Mouse (Mus musculus) liver, embryonic 11.5 days (tissue): ENCODE results near the gene Ccnb1. TPM values are rescaled to one million over a fixed set of nuclear protein-coding genes. Genes with fewer than 3 reads are reported as not detected.
A peak's percentile ranks its signal among the peaks of the same experiment; 100 is the strongest.

Experiments used
- ATAC-seq: fragments of 200-750 bp; cut with Nextera tagmentation; replicated peaks from 2 replicates; pipeline ENCODE4 v1.8.0; 2017; ENCODE audit warnings: moderate number of reproducible peaks, mild to moderate bottlenecking, moderate TSS enrichment, moderate library complexity; ENCODE audit not compliant: low FRiP score
- DNase-seq: peaks from one replicate; pipeline ENCODE4 v3.0.0-alpha.2; 2017; ENCODE audit warnings: low spot score
- H3K27ac ChIP-seq: fragments of 300-500 bp; sonication (generic); 2 replicates; pipeline ENCODE4 v1.5.1; 2014; ENCODE audit warnings: mild to moderate bottlenecking, low read depth, low read length, control low read depth
- H3K27me3 ChIP-seq: fragments of 300-500 bp; sonication (generic); replicated peaks from 2 replicates; pipeline ENCODE4 v1.6.1; 2014; ENCODE audit warnings: low read length, mixed read lengths; ENCODE audit not compliant: control insufficient read depth, insufficient read depth
- H3K36me3 ChIP-seq: fragments of 300-500 bp; sonication (generic); 2 replicates; pipeline ENCODE4 v1.6.1; 2014; ENCODE audit warnings: mild to moderate bottlenecking, low read length, moderate library complexity, mixed read lengths; ENCODE audit not compliant: control insufficient read depth, insufficient read depth
- H3K4me1 ChIP-seq: fragments of 300-500 bp; sonication (generic); replicated peaks from 2 replicates; pipeline ENCODE4 v1.6.1; 2014; ENCODE audit warnings: low read length, mixed read lengths; ENCODE audit not compliant: control insufficient read depth, insufficient read depth
- H3K4me2 ChIP-seq: fragments of 300-500 bp; sonication (generic); 2 replicates; pipeline ENCODE4 v1.6.1; 2014; ENCODE audit warnings: mild to moderate bottlenecking, control low read depth, moderate library complexity
- H3K4me3 ChIP-seq: fragments of 300-500 bp; sonication (generic); 2 replicates; pipeline ENCODE4 v1.5.1; 2014; ENCODE audit warnings: low read depth, low read length, control low read depth
- H3K9ac ChIP-seq: fragments of 300-500 bp; sonication (generic); 2 replicates; pipeline ENCODE4 v1.6.1; 2014; ENCODE audit warnings: low read depth, low read length, control low read depth
- H3K9me3 ChIP-seq: fragments of 300-500 bp; sonication (generic); 2 replicates; pipeline ENCODE4 v1.6.1; 2016; ENCODE audit warnings: low read length, inconsistent platforms, mixed read lengths; ENCODE audit not compliant: control insufficient read depth
- WGBS: fragments of 180-500 bp; shearing (Covaris S2); extraction: QIAGEN DNeasy Blood & Tissue Kit; methylation state at CpG from one replicate; pipeline ENCODE4 v1.1.7; 2014; 5-methylcytosine and 5-hydroxymethylcytosine counted together
- polyA plus RNA-seq: library from polyadenylated mRNA; unstranded; fragments of >200 nt; fragmentation: Nextera tagmentation; extraction: Ambion mirVana; gene quantifications from 2 replicates; pipeline ENCODE4 v1.2.1, GENCODE M21; 2014

The Ccnb1 gene
- polyA plus RNA-seq, 1 experiment from 2014 or later: 343 TPM

GRCm38 (mm10) chr13:100751402-100751801, 35.0 kb downstream of the Ccnb1 start:
- no peaks in the 10 kb centered on the region for H3K9me3 ChIP-seq
- H3K27me3 ChIP-seq: no peaks in the 10 kb centered on the region
- no peaks in the 10 kb centered on the region for H3K36me3 ChIP-seq
- H3K4me3 ChIP-seq: no peak overlapping the region
- H3K4me1 ChIP-seq: peaks cover 38% of the 10 kb centered on the region
- H3K9ac ChIP-seq: no peak overlapping the region
- DNase-seq (no peak), ATAC-seq (peak; percentile 22; the same call in 1 of the 2 replicates)
- 62% methylated on average over 3 of the region's 3 CpGs for WGBS
- peak overlapping the region; percentile 8 for H3K4me2 ChIP-seq
- H3K27ac ChIP-seq: peak overlapping the region; percentile 75

GRCm38 (mm10) chr13:100750799-100751198, 35.6 kb downstream of the Ccnb1 start:
- H3K9ac ChIP-seq: peak overlapping the region; percentile 34; the same call in 1 of the 2 replicates
- no peaks in the 10 kb centered on the region for H3K9me3 ChIP-seq
- 49% methylated on average over 5 of the region's 5 CpGs for WGBS
- no peaks in the 10 kb centered on the region for H3K36me3 ChIP-seq
- H3K4me2 ChIP-seq: peak overlapping the region; percentile 8
- ATAC-seq: no peak
- no peak overlapping the region for H3K4me3 ChIP-seq
- no peaks in the 10 kb centered on the region for H3K27me3 ChIP-seq
- peaks cover 38% of the 10 kb centered on the region for H3K4me1 ChIP-seq
- no peak for DNase-seq
- peak overlapping the region; percentile 75 for H3K27ac ChIP-seq

GRCm38 (mm10) chr13:100748638-100749037, 37.7 kb downstream of the Ccnb1 start:
- Histone ChIP-seq H3K4me2 (peak overlapping the region; percentile 28; the same call in 1 of the 2 replicates), H3K4me3 (no peak overlapping the region), H3K36me3 (no peaks in the 10 kb centered on the region), H3K9ac (no peak overlapping the region), H3K9me3 (no peaks in the 10 kb centered on the region), H3K27me3 (no peaks in the 10 kb centered on the region), H3K4me1 (peaks cover 38% of the 10 kb centered on the region), H3K27ac (no peak overlapping the region)
- DNase-seq (no peak), ATAC-seq (peak; percentile 30; the same call in 1 of the 2 replicates)
- WGBS: 48% methylated on average over 8 of the region's 8 CpGs

- Histone ChIP-seq H3K27me3 (no peaks in the 10 kb centered on the region), H3K4me2 (no peak overlapping the region), H3K27ac (no peak overlapping the region; the same call in 1 of the 2 replicates), H3K36me3 (no peaks in the 10 kb centered on the region), H3K9me3 (no peaks in the 10 kb centered on the region), H3K4me1 (peaks cover 26% of the 10 kb centered on the region), H3K9ac (no peak overlapping the region; the same call in 1 of the 2 replicates), H3K4me3 (no peak overlapping the region)
- 84% methylated on average over 3 of the region's 3 CpGs for WGBS
- no peak for DNase-seq
- no peak for ATAC-seq
Observed at GRCm38 (mm10) chr13:100746090-100746489, 40.3 kb downstream of the Ccnb1 start.

- Histone ChIP-seq H3K36me3 (no peaks in the 10 kb centered on the region), H3K4me2 (peak within 1 kb of the TSS; percentile 59), H3K27ac (peak within 1 kb of the TSS; percentile 97), H3K4me1 (peaks cover 21% of the 10 kb centered on the region), H3K27me3 (no peaks in the 10 kb centered on the region), H3K4me3 (peak within 1 kb of the TSS; percentile 86), H3K9me3 (no peaks in the 10 kb centered on the region), H3K9ac (peak within 1 kb of the TSS; percentile 85)
- 1% methylated on average over 52 of the region's 52 CpGs for WGBS
- DNase-seq (peak; percentile 92), ATAC-seq (peak; percentile 86)
Observed at GRCm38 (mm10) chr13:100744036-100744744, 42.2 kb downstream of the Ccnb1 start, which contains the start of gene Mrps36. Gene Mrps36, minus strand, starts transcription at chr13:100744659.

- Histone ChIP-seq H3K4me3 (peak overlapping the region; percentile 86), H3K27ac (peak overlapping the region; percentile 97), H3K9me3 (no peaks in the 10 kb centered on the region), H3K9ac (peak overlapping the region; percentile 85), H3K4me1 (peaks cover 18% of the 10 kb centered on the region), H3K4me2 (peak overlapping the region; percentile 59), H3K27me3 (no peaks in the 10 kb centered on the region), H3K36me3 (no peaks in the 10 kb centered on the region)
- WGBS: 55% methylated on average over 11 of the region's 11 CpGs
- ATAC-seq: peak; percentile 54
- DNase-seq: no peak
Observed at GRCm38 (mm10) chr13:100743346-100744035, 42.9 kb downstream of the Ccnb1 start.

- H3K9me3 ChIP-seq: no peaks in the 10 kb centered on the region
- no peaks in the 10 kb centered on the region for H3K36me3 ChIP-seq
- no peak for ATAC-seq
- no peaks in the 10 kb centered on the region for H3K27me3 ChIP-seq
- H3K4me2 ChIP-seq: peak overlapping the region; percentile 59
- no peak for DNase-seq
- WGBS: 82% methylated on average over 5 of the region's 5 CpGs
- H3K4me1 ChIP-seq: peaks cover 18% of the 10 kb centered on the region
- no peak overlapping the region for H3K27ac ChIP-seq
- H3K9ac ChIP-seq: no peak overlapping the region
- H3K4me3 ChIP-seq: peak overlapping the region; percentile 86; the same call in 1 of the 2 replicates
Observed at GRCm38 (mm10) chr13:100742831-100743230, 43.5 kb downstream of the Ccnb1 start.

- Histone ChIP-seq H3K4me3 (no peak overlapping the region), H3K27ac (no peak overlapping the region), H3K9ac (no peak overlapping the region), H3K36me3 (peaks cover 12% of the 10 kb centered on the region), H3K27me3 (no peaks in the 10 kb centered on the region), H3K9me3 (no peaks in the 10 kb centered on the region), H3K4me2 (no peak overlapping the region), H3K4me1 (peaks cover 9% of the 10 kb centered on the region)
- 87% methylated on average over 2 of the region's 2 CpGs for WGBS
- ATAC-seq (no peak), DNase-seq (no peak)
Observed at GRCm38 (mm10) chr13:100732756-100733155, 53.6 kb downstream of the Ccnb1 start.
